Mouse (Mus musculus): ENCODE data around the gene Khnyn.
A peak's percentile ranks its signal among the peaks of the same experiment; 100 is the strongest.

Gene Khnyn

DNA sequence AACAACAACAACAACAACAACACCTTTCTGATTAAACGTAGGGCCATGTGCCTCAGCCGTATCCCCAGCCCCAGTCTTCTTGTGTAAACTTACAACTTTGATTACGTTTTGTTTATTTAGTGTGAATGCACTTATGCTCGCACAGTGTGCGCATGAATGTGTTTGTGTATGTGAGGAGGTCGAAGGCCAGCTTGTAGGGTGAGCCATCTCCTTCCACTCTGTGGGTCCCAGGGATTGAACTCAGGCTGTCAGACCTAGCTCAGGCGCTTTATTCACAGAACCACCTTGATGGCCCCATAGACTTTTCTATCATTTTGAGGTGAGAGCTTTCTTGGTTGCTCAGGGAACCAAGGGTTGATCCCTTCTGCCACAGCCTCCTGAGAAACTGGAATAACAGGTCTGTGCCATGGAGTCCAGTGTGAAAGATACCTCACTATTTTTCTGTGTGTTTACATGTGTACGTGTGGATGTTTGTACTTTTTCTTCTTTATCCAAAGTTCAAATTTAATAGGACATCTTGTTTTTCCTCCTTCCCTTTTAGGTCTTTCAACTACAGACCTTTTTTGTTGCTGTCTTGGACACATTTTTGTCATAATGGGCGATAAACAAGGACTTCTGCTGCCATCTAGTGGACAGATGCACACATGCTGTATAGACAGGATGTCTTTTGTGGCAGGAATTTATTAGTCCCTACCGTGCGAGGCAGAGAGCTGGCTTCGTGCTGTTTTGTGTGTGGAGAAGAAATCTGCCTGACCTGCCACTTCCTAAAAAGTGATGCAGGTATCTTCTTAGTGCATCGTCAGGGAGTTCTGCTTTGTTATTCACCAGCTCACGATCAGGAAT lies 33.7 kb downstream of the Khnyn start:
- peak; percentile 82 for DNase-seq (ENCODE audit: low read depth, low spot score)

DNA sequence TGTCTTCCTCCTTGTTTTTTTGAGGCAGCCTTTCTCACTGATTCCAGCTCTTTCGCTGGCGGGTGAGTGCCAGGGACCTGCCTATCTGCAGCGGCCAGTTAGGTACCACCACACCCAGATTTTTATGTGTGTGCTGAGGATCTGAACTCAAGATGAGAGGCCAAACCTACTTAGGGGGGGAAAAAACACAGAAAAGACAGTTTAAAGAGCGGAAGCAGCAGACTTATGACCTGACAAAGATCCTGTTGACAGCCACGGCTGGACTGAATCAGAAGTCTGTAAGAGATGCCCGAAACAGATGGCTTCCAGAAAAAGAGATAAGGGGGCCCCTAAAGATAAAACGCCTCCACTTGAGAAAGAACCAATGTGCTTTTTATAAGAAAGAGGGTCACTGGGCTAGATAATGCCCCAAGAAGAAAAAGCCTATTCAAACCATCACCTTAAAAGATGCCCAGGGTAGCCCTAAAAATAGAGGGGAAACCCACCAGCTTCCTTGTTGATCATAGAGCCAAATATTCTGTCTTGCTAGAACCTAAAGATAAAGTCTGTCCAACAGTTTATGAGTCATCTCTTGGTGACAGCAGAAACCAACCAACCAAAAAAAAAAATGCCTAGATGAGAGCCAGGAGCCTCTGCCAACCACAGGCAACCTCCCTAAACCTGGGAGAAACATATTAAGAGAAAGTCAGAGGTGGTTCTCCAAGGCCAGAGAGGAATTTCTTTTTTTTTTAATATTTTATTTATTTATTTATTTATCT lies 37.9 kb downstream of the Khnyn start:
- DNase-seq (ENCODE audit: low read depth, low spot score), result no peak

DNA sequence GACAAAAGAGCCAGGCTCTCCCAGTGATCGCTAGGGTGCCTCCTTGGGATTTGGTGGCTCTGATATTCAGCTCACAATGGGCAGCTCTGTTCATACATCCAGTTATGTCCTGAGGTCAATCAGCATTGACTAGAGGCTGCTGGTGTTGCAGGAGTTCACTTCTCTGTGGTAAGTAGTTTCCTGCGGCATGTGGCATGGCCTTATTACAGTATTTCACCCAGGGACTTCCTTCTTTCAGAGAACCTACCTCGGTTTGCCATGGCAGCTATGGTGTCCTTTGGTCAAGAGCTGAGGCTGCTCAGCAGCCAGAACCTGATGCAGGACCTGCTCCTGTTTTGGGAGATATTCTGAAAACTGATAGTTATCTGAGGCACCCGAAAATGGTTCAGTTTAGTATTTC lies 42.1 kb downstream of the Khnyn start:
- DNase-seq (ENCODE audit: low read depth, low spot score), result no peak

DNA sequence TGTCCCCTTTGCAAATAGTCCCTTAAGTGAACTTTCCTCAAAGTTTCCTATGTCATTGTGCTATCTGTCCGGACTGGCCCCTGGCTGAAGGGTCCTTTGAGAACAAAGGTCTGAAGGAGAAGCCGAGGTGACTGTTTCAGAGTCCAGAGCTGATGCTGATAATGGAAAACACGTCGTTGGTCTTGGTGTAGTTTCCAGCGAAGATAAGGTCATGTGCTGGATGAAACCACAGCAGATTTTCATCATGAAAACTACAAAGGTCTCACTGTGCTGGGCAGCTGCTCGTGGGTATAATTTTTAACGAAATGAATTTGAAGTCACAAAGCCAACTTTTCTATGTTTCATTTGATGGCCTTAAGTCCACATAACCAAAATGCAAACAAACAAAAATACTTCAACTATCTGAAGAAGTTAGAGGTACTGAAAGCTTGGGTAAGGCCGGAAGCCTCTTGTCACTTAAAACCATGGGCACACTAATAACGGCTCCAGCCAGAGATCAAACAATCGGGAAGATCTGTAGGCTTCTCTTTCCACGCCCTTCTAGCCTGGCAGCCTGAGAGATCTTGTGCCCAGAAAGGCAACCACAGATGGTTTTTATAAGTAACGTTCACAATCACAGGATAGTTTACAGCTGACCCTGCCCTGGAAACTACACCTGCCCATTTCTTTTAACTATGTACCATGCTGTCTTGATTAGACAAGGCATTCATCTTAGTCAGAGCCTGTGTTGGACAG lies 44.7 kb downstream of the Khnyn start:
- no peak for DNase-seq (ENCODE audit: low read depth, low spot score)

DNA sequence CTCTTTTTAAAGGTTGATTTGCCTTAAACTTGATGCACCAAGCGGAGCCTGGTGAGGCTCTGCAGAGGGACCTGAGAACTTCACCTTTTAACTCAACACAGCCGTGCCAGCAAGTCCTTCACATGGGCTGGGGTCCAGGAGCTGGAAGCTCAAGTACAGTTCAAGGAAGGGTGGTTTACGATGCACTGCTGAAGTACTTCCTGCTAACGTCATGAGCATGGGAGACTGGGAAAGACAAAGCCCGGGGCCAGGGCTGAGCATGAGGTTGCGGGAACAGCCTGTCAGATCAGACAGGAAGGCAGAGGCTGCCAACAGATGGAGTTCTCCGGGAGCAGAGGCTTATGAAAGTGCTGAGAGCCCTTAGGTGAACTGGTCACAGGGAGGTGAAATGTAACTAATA lies 48.8 kb downstream of the Khnyn start:
- no peak for DNase-seq (ENCODE audit: low read depth, low spot score)

DNA sequence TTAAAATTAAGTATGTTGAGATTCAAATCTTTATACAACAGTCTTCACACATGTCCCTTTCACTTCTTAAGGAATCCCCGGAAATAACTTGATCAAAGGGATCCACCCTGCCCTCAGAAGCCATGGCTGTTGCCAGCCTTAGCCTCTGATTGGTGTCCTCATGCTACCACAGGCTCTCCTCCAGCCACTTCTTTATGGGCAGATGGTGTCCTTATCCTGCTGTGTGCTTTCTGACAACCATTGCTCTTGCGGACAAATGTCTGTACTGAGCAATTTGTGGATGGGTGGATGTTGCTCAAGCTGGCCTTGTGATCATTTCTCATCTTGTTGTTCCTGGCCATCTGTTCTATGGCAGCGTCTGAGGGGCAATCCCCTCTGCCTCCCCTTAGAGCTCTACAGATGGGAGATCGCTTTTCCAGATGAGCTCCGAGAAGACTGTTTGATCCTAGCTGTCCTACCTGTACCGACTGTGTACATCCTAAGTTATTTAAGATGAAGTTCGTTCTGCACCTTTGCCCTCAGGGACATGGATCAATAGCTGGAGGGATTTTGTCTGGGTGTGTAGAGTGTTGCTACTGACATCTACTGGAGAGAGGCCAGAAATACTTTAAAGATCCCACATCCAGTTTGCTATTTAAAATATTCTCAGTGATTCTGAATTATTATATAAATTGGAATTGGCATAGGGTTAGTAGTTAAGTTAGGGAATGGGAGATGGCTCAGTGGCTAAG lies 55.5 kb downstream of the Khnyn start:
- no peak for DNase-seq (ENCODE audit: low read depth, low spot score)

DNA sequence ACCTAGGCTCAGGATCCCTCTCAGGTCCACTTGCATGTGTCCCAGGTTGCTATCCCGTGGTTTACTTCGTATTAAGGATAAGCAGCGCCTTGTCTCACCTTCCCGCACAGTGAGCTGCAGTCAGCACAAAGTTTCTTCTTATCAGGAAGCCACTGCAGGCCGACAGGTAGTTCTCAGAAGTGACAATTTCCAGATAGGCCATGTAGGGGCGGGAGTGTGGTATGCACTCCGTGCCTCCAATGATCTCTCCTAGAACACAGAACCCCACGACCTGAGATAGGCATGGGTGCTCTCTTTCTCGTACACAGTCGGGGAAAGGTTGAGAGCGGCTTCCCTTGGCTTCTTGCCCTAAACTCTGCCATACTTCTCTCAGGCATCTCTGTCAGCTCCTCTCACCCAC lies 58.9 kb downstream of the Khnyn start:
- DNase-seq (ENCODE audit: low read depth, low spot score), result no peak

DNA sequence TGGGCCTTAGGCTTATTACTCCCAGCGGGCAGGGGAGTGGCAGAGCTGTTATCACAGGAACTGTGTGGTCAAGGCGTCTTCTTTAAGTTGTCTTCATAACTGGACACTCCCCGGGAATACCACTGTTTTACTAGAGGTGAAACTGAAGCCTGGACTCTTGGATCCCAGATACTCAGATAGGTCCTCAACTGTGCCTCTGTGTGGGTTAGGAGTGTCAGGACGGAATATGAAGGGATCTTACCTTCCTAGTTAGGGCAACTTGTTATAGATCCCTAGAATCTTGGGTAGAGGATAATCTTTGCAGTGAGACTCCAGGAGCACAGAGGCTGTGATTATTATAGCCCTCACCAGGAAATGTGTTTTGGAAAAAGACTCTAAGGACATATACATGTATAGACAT lies 59.8 kb downstream of the Khnyn start, which contains the start of gene Cma1:
TSS of gene Cma1 (minus strand) at position 101 of the 400 bp plus-strand sequence.
- no peak for DNase-seq (ENCODE audit: low read depth, low spot score)

DNA sequence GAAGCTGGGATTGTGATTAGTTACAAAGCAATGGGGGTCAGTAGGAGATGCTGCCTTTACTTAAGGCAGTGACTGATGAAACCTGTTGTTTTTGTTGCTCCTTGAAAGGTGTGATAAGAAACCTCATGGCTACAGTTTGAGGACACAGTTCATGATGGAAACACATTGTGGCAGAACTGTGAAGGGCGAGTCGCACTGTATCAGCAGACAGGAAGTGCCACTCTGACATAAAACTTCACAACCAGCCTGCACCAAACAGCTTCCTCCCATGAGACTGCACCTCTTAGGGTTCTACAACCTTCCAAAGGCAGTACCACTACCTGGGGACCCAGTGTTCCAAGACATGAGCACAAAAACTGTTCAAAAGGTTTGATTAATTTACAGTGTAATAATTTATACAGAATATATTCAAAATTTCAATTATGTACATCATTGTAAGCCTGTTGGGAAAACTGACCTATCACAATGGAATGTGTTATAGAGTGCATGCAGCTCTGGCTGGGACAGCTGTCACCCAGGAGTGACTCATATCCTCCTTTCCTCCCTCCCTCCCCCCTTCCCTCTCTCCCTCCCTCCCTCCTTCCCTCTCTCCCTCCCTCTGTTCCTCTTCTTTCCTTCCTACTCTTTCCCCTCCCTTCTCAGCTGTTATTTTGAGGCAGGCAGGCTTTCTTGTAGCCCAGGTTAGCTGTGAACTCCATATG lies 61.7 kb downstream of the Khnyn start:
- DNase-seq (ENCODE audit: low read depth, low spot score), result no peak

All from A20 (cell line).